Mouse (Mus musculus) lung, embryonic 16.5 days (tissue): ENCODE measurements around the gene Brpf3. TPM values are rescaled to one million over a fixed set of nuclear protein-coding genes. Genes with fewer than 3 reads are reported as not detected.

Source experiments
- ATAC-seq: fragments of 200-750 bp; cut with Nextera tagmentation; 2 replicates; pipeline ENCODE4 v1.8.0; 2017; ENCODE audit warnings: low read depth, mild to moderate bottlenecking, moderate library complexity
- H3K27ac ChIP-seq: fragments of 300-500 bp; sonication (generic); 2 replicates; pipeline ENCODE4 v1.5.1; 2014; ENCODE audit warnings: mild to moderate bottlenecking, control low read depth, low read length
- H3K27me3 ChIP-seq: fragments of 300-500 bp; sonication (generic); 2 replicates; pipeline ENCODE4 v1.6.1; 2014; ENCODE audit warnings: low read depth, low read length, mixed read lengths; ENCODE audit not compliant: control insufficient read depth, insufficient read depth
- H3K36me3 ChIP-seq: fragments of 300-500 bp; sonication (generic); 2 replicates; pipeline ENCODE4 v1.6.1; 2014; ENCODE audit warnings: low read length; ENCODE audit not compliant: control insufficient read depth, insufficient read depth
- H3K4me1 ChIP-seq: fragments of 300-500 bp; sonication (generic); replicated peaks from 2 replicates; pipeline ENCODE4 v1.6.1; 2014; ENCODE audit warnings: low read length, mixed read lengths; ENCODE audit not compliant: control insufficient read depth, insufficient read depth
- H3K4me2 ChIP-seq: fragments of 300-500 bp; sonication (generic); 2 replicates; pipeline ENCODE4 v1.6.1; 2014; ENCODE audit warnings: low read depth, low read length, control low read depth
- H3K4me3 ChIP-seq: fragments of 300-500 bp; sonication (generic); 2 replicates; pipeline ENCODE4 v1.5.1; 2014; ENCODE audit warnings: mild to moderate bottlenecking, low read length, control low read depth
- H3K9ac ChIP-seq: fragments of 300-500 bp; sonication (generic); 2 replicates; pipeline ENCODE4 v1.6.1; 2014; ENCODE audit warnings: low read length, control low read depth
- H3K9me3 ChIP-seq: fragments of 300-500 bp; sonication (generic); 2 replicates; pipeline ENCODE4 v1.6.1; 2016; ENCODE audit warnings: low read length; ENCODE audit not compliant: control insufficient read depth
- WGBS: fragments of 180-500 bp; shearing (Covaris S2); extraction: QIAGEN DNeasy Blood & Tissue Kit; methylation state at CpG from one replicate; pipeline ENCODE4 v1.1.7; 2014; 5-methylcytosine and 5-hydroxymethylcytosine counted together
- polyA plus RNA-seq: library from polyadenylated mRNA; unstranded; fragments of >200 nt; fragmentation: Nextera tagmentation; extraction: Ambion mirVana; gene quantifications from 2 replicates; pipeline ENCODE4 v1.2.1, GENCODE M21; 2015

Gene Brpf3
- polyA plus RNA-seq, 1 experiment from 2014 or later, result 9.5 TPM

DNA sequence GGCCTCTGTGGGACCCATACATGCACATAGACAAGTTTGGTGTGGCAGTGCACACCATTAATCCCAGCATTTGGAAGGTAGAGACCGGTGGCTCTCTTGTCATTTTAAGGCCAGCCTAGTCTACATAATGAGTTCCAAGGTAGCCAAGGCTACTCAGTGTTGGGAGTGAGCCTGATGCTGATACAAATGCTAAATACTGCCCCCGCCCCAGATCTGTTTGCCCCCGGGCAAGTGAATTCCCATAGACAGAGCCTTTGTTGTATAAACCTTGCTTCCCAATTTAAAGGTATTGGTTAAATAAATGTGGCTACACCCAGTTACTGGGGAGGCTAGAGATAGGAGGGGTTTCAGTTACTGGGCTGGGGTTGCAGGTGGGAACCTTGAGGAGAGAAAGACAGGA lies 15.9 kb upstream of the Brpf3 start:
- H3K9me3 ChIP-seq, result no peaks in the 10 kb centered on the region
- H3K9ac ChIP-seq, result no peak overlapping the region
- H3K4me2 ChIP-seq, result no peak overlapping the region
- H3K36me3 ChIP-seq, result no peaks in the 10 kb centered on the region
- H3K4me1 ChIP-seq, result no peaks in the 10 kb centered on the region
- H3K27me3 ChIP-seq, result no peaks in the 10 kb centered on the region
- H3K4me3 ChIP-seq, result no peak overlapping the region
- WGBS, result 85% methylated on average over 3 of the region's 3 CpGs
- ATAC-seq, result no peak
- H3K27ac ChIP-seq, result no peak overlapping the region

DNA sequence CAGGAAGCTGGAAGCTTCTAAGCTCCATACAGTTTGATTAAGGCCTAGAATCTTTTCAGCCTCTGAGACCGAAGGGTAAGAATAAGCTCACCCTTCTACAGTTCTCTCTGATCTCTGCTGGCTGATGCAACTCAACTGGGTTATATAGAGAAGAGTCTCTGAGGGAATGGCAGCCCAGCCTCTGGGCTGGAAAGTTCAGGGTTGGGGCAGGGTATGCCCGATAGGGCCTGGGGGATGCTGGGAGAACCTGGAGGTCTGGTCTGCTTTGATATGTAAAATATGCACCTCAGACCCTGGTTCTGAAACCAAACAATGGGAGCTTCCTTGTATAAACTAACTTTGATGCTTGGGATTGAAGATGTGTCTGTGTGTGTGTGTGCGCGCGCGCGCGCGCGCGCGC lies 13.4 kb upstream of the Brpf3 start:
- 94% methylated on average over 12 of the region's 12 CpGs for WGBS
- Histone ChIP-seq H3K9me3 (no peaks in the 10 kb centered on the region), H3K4me1 (no peaks in the 10 kb centered on the region), H3K4me3 (no peak overlapping the region), H3K36me3 (no peaks in the 10 kb centered on the region), H3K4me2 (no peak overlapping the region), H3K9ac (no peak overlapping the region), H3K27ac (no peak overlapping the region), H3K27me3 (no peaks in the 10 kb centered on the region)
- no peak for ATAC-seq

DNA sequence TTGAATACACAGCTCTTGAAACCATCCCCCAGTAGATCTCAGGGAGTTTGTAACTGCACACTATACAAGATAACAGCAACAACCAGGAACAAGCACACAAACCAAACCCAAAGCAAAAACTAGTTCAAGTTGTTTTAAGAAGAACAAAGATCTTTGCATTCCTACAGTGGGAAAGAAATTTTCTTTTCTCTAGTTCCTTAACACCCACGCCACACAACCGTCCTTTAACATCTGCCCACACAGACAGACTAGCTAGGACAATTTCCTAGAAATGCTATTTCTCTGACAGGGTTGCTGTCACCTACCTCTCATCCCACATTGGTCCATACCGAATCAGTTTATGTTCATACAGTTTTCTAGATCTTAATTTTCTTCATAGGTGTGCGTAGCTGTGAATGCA lies 3.9 kb upstream of the Brpf3 start:
- no peaks in the 10 kb centered on the region for H3K36me3 ChIP-seq
- no peak overlapping the region for H3K4me2 ChIP-seq
- H3K4me3 ChIP-seq, result no peak overlapping the region
- no peak overlapping the region for H3K9ac ChIP-seq
- ATAC-seq, result no peak
- H3K27me3 ChIP-seq, result no peaks in the 10 kb centered on the region
- H3K27ac ChIP-seq, result no peak overlapping the region
- peaks cover 12% of the 10 kb centered on the region for H3K4me1 ChIP-seq
- no peaks in the 10 kb centered on the region for H3K9me3 ChIP-seq
- WGBS, result 86% methylated on average over 4 of the region's 4 CpGs

DNA sequence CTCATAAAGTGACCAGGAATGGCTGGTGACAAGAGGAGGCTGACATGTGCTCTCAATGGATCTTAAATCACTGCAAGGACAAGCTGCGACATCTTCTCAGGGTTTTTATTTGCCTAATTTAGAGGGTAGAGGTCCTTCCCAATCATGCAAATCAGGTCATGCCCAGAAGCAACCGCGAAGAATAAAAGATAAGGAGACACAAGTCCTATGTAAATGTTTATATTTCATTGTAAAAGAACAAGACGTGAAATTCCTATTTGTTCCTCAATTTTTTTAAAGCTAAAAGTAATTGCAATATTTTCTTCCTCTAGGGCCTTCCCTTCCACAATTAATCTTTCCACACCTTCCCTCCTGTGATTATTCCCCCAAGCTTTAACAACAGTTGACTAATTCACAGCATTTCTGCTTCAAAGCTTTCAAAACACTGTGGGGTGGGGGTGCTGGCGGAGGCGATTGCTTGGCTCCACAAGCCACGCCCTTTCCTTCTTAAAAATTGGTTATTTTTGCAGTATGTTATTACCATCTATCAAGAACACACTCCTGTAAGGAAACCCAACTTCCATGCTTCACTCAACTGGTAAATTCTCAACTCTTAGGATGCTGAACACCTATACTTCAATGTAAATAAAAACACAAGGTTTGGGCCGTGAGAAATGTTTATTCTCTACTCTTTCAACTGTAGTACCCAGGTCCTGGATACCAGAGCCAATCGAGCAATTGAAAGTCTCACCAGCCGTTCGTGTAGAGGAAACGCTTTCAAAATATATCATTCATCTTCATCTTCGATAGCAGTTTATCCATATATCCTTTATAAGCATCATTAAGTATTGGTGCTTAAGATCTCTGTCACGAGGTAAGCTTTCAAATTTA lies 1.4 kb upstream of the Brpf3 start:
- Histone ChIP-seq H3K27me3 (no peaks in the 10 kb centered on the region), H3K4me1 (peaks cover 21% of the 10 kb centered on the region), H3K27ac (peak overlapping the region; percentile 97; the same call in 1 of the 2 replicates), H3K4me2 (peak overlapping the region; percentile 89), H3K36me3 (no peaks in the 10 kb centered on the region), H3K4me3 (peak overlapping the region; percentile 75), H3K9me3 (no peaks in the 10 kb centered on the region), H3K9ac (peak overlapping the region; percentile 98; the same call in 1 of the 2 replicates)
- ATAC-seq, result no peak
- 5% methylated on average over 14 of the region's 14 CpGs for WGBS

DNA sequence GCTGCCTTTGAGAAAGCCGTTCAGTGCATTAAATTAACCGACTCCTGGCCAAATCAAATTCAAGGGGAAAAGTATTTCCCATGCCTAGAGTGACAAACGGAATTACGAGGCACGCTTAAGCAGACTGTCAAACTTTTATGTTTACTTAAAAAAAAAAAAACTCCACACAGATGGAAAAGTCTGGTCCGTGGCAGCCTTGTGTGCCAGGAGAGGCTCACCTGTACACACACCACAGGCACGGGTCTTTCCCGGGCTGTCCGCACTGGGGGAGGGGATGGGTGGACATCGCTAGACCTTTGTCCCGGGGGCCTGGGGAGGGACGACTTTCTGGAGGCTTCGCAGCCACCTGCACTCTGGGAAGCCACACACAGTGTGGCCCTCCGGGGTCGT lies 614 bp upstream of the Brpf3 start:
- WGBS, result under 1% methylated on average over 15 of the region's 15 CpGs
- H3K4me1 ChIP-seq, result peaks cover 21% of the 10 kb centered on the region
- ATAC-seq, result no peak; the same call in 1 of the 2 replicates
- peak overlapping the region; percentile 98 for H3K9ac ChIP-seq
- 0 out of 2 replicates have a peak, but pooled peaks cover 2% of the 10 kb centered on the region for H3K36me3 ChIP-seq
- no peaks in the 10 kb centered on the region for H3K27me3 ChIP-seq
- H3K9me3 ChIP-seq, result no peaks in the 10 kb centered on the region
- H3K4me3 ChIP-seq, result peak overlapping the region; percentile 75
- peak overlapping the region; percentile 97 for H3K27ac ChIP-seq
- peak overlapping the region; percentile 89 for H3K4me2 ChIP-seq

DNA sequence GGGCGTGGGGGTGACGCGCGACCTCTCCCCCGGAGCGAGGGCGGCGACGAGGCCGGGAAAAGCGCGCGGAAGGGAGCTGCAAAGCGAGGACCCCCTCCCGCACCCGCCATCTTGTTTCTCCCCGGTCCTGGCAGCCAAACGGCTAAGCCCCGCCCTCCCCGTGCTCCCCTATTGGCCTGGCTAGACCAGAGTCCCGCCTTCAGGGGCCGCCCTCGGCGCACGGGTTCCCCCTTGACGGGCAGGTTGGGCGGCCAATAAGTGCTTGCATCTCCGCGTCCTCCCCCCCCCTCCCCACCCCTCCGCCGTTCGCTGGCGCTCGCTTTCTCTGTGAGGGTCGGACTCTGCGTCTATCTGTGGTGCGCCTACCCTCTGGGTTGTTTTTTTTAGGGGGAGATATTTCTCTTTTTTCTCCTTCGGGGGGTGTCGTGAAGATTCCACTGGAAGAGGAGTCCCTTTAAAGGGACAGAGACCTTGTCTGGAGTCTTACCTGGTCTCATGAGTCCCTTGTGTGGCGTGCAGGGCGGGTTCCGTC lies 650 bp downstream of the Brpf3 start:
- no peaks in the 10 kb centered on the region for H3K9me3 ChIP-seq
- H3K27ac ChIP-seq, result peak overlapping the region; percentile 97
- H3K4me3 ChIP-seq, result peak overlapping the region; percentile 75
- H3K9ac ChIP-seq, result peak overlapping the region; percentile 98
- H3K4me2 ChIP-seq, result peak overlapping the region; percentile 89
- no peaks in the 10 kb centered on the region for H3K27me3 ChIP-seq
- peak; percentile 99 for ATAC-seq
- under 1% methylated on average over 40 of the region's 42 CpGs for WGBS
- H3K4me1 ChIP-seq, result peaks cover 21% of the 10 kb centered on the region
- H3K36me3 ChIP-seq, result peaks cover 10% of the 10 kb centered on the region

DNA sequence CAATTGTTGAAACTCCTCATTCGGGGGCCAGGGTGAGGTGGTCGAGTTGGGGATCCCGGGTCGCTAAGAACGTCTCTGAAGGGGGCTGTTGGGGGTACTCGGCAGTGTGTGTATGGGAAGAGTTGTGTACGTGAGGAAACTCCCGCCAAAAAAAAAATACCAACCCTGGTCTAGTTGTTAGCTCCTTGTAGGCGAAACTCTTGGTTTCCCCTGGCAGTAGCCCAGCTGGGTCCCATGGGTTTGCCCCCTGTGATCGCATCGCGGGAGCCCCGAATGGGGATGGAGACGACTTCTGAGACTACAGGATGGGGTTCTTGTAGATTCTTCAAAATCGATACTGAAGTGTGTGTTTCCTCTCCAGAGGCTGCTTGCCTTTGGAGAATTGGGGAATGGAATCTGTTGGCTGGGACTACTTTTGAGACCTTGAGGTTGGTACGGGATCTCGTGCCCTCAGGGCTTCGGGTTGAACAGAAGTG lies 1.2 kb downstream of the Brpf3 start:
- peak overlapping the region; percentile 18; the same call in 1 of the 2 replicates for H3K27ac ChIP-seq
- peaks cover 21% of the 10 kb centered on the region for H3K4me1 ChIP-seq
- peak overlapping the region; percentile 75 for H3K4me3 ChIP-seq
- H3K36me3 ChIP-seq, result peaks cover 15% of the 10 kb centered on the region
- peak overlapping the region; percentile 76 for H3K9ac ChIP-seq
- H3K4me2 ChIP-seq, result peak overlapping the region; percentile 84
- no peak for ATAC-seq
- WGBS, result under 1% methylated on average over 18 of the region's 18 CpGs
- H3K9me3 ChIP-seq, result no peaks in the 10 kb centered on the region
- no peaks in the 10 kb centered on the region for H3K27me3 ChIP-seq

DNA sequence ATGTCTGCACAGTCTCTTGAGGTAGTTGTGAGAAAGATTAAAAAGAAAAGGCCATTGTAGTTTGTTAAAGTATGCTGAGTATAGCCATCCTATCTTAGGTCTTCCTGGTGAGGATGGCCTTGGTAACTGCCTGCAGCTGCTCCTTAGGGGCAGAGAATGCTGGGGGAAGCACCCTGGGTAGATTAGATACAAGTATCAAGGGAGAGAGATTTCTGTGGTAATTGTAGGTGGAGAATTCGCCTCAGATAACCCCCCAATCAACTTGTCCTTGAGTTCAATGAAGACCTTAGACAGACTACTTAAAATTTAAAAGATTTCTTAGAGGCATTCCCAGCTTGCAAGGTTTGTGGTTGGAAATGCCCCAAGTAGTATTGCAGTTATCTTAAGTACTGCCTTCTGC lies 2.4 kb downstream of the Brpf3 start:
- H3K9ac ChIP-seq, result no peak overlapping the region
- no peak overlapping the region for H3K27ac ChIP-seq
- no peak overlapping the region for H3K4me2 ChIP-seq
- H3K4me1 ChIP-seq, result peaks cover 21% of the 10 kb centered on the region
- H3K36me3 ChIP-seq, result peaks cover 25% of the 10 kb centered on the region
- WGBS, result 77% methylated on average over 1 of the region's 1 CpGs
- H3K27me3 ChIP-seq, result no peaks in the 10 kb centered on the region
- H3K9me3 ChIP-seq, result no peaks in the 10 kb centered on the region
- no peak for ATAC-seq
- H3K4me3 ChIP-seq, result no peak overlapping the region

DNA sequence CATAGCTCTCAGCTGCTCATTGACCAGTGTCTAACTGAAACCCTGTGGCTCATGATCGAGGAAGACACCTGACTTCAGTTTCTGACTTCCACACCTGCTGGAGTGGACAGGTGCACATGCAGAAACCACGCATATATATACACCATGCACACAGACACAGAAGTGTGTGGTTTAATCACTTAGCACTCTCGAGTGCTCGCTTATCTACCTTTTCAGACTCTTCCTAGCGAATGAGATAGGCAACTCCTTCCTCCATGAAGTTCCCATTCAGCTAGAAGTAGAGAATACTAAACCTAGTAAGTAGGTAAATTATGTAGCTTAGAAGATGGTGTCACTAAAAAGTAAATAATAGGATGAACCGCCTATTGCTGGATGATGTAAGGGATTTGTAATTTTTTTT lies 4.1 kb downstream of the Brpf3 start:
- no peak overlapping the region for H3K4me2 ChIP-seq
- no peak overlapping the region for H3K9ac ChIP-seq
- H3K9me3 ChIP-seq, result no peaks in the 10 kb centered on the region
- WGBS, result 81% methylated on average over 6 of the region's 6 CpGs
- ATAC-seq, result no peak
- H3K4me3 ChIP-seq, result no peak overlapping the region
- no peak overlapping the region for H3K27ac ChIP-seq
- peaks cover 10% of the 10 kb centered on the region for H3K4me1 ChIP-seq
- peaks cover 35% of the 10 kb centered on the region for H3K36me3 ChIP-seq
- H3K27me3 ChIP-seq, result no peaks in the 10 kb centered on the region
